Mouse (Mus musculus) thymus, postnatal 0 days (tissue): ENCODE results near the gene Adamtsl4. TPM values are rescaled to one million over a fixed set of nuclear protein-coding genes. Genes with fewer than 3 reads are reported as not detected.
"Not testable (repeated sequence)": the region's sequence is repeated elsewhere in the genome, so short reads cannot be mapped to it uniquely, and the experiment has no call there.

Experiments used
- DNase-seq: peaks from one replicate; pipeline ENCODE4 v3.0.0-alpha.2; 2015; ENCODE audit warnings: low spot score
- polyA plus RNA-seq: library from polyadenylated mRNA; unstranded; fragments of >200 nt; fragmentation: Nextera tagmentation; extraction: Ambion mirVana; gene quantifications from 2 replicates; pipeline ENCODE4 v1.2.1, GENCODE M21; 2015

The Adamtsl4 gene
- polyA plus RNA-seq, 1 experiment from 2014 or later = 2.0 TPM

DNA sequence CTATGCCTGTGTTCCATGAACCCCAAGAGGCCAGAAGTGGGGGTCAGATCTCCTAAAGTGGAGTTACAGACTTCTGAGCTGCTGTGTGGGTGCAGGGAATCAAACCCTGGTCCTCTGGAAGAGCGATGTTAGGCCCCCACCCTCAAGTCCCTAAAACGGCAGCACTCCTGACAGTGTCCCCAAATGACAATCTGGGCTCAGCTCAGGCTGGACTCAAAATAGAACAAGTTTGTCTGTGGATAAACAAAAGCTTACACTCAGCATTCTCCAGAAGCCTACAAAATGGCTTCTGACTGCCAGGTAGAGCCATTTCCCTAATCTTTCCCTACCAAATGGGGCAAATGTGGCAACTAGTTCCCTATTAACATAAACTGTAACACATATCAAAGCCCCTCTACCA lies 13.4 kb upstream of the Adamtsl4 start:
- no peak for DNase-seq

GRCm38 (mm10) chr3:95700233-95700681 lies 12.5 kb upstream of the Adamtsl4 start:
- DNase-seq = no peak

DNA sequence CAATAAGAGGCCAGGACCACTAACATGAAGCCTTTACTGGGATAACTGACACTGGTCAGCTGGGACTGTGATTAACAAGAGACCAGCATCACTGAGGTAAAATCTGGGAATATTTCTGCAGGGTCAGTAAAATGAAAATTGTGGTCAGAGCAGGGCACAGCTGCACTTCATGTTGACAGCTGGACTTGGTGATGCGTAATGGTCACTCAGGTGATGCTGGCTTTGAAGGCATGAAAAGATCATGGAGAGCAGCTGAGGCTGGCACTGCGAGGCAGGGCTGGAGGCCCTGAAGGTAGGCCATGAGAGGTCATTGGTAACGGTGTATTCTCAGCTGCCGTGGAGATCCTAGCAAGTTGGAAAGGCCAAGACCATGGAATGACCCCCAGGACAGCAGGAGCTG lies 10.6 kb upstream of the Adamtsl4 start:
- DNase-seq = no peak

DNA sequence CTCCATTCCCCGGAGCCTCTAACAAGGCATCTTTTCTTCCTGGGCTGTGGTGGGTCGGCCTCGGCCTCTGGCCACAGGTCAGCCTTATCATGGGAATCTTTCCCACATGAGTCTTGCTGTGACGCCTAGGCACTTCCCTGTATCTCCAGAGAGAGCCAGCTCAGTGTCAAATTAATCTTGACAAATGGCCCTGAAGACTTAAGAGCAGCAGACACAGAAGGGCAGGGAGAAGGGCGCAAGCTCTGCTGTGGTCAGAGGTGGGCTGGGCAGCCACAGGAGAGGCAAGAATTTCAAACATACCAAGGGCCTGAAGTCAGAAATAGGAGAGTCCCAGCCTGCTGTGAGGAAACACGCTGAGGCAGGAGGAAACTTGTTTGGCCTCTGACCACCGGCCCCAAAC lies 8.6 kb upstream of the Adamtsl4 start:
- DNase-seq = no peak

- no peak for DNase-seq
Observed at GRCm38 (mm10) chr3:95695796-95696195, 8.1 kb upstream of the Adamtsl4 start.

DNA sequence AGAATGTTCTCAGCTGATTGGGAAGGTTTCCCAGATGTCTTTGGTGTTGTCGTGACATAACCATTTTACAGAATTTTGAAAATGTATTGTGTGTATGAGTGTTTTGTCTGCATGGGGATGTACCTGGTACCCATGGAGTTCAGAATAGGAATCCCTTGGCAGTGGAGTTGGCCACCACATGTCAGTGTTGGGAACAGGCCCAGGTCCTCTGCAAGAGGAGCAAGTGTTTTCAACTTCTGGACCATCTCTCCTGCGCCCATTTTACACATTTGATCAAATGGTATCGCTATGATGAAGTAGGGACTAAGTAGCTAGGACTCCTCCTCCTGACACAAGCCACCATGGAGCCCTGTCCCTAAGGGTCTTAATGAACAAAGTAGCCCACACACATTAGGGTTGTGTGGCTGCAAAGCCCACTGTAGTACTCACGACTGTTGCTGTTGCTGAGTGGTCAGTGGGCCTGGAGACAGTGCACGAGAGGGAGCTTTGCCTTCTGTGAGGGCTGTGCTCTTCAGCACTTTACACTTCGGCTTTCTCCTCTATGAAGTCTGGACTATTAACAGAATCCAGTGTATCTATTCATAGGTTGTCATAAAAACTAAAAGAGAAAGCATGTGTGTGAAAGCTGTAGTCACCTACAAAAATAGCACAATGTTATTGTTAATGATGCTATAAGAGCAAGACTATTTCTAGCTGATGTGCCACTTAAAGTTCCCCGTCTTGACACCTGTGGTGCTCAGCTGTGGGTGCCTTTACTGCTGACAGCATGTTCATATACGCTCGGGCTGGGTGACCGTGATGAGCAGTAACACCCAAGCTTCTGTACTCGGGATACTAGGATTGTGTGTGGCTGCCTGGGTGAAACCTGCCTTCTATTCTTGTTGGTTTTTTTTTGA lies 7.3 kb upstream of the Adamtsl4 start:
- no peak for DNase-seq

DNA sequence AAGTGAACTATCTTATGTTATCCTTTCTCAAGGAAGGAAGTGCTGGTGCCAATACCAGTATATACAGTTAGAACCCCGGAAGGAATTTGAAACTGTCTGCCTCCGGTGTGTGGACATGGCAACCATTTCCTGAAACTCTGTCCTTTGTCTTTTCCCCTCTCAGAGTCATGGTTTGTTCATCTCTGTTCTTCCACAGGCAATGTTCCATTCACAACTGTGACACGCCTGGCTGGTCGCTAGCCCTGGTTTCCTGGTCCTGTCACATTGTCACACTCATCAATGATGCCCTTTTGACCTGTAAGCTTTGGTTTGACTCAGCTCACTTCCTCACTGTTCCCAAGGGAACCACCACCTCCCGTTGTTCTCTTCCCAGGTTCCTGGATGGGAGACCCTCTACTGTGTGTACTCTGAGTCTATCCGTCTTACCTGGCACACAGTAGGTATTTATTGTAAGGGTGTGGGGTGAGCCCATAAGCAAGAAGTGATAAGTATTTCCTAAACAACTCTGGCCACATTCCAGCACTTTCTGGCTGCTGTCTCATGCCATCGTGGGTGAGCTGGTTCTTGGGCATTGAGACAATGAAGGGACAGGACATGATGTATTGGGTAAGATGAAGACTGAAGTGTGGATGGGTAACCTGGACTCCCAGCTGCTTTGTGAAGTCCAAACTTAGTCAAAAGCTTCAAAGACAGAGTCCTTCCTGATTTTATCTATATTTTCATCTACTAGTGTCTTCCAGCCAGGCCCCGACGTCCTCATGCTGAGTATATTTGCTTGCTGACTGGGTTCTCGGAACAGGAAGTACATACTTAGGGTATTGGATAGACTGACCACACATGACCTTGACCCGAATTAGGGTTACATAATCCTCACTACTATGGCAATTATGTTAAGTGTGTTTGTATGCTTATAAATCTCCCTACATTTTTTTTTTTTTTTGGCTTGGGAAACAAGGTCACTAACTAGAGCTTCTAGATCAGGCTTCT lies 6.4 kb upstream of the Adamtsl4 start:
- DNase-seq = no peak

GRCm38 (mm10) chr3:95692677-95693076 lies 5.0 kb upstream of the Adamtsl4 start:
- no peak for DNase-seq

- not testable (repeated sequence) for DNase-seq
Observed at GRCm38 (mm10) chr3:95690552-95690951, 2.8 kb upstream of the Adamtsl4 start.

DNA sequence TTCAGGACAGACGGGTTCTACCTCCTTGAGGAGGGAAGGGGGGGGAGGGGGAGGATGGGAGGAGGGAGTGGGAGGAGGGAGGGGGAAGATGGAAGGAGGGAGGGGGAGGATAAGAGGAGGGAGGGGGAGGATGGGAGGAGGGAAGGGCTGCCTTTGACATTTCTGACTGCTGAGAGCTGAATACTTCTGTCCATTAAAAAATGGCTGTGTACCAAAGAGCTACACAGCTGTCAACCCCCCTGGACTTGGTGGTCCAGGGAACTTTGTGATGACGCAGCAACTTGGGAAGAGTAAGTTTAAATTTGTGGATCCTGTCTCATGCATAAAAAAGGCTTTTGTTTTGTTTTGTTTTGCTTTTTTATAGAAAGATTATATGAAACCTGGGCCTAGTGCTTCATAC lies 2.2 kb upstream of the Adamtsl4 start:
- no peak for DNase-seq

DNA sequence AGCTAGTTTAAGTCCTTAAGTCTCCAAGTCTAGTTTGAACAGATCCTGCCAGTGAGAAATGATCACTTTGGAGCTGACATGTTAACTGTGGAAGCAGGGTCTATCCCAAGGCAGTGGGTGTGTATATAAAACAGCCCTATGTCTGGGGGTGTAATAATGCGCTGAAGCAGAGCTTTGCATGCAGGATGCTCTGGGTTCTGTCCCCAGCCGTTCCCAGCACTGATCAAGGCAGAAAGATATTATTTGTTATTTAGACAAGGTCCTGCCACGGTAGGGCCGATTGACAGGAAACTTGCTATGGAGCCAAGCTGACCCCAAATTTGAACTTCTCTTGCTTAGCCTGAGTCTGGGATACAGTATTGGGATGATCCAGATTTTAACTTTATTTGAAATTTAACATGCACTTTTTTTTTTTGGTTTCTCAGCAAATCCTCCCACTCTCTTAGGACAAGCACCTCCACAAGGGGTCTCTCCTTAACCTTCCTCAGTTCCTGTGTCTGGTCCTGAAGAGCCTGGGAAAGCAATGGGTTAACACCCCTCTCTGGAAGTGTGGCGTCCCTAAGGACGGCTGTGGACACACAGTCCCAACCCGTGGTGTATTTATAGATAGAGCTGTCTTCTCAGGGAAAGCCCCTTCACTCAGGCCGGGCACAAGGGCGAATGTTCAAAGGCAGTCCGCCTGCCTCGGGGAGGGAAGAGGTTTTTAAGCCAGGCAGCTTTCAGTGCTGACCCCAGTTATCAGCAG lies 1.6 kb upstream of the Adamtsl4 start:
- DNase-seq = no peak

DNA sequence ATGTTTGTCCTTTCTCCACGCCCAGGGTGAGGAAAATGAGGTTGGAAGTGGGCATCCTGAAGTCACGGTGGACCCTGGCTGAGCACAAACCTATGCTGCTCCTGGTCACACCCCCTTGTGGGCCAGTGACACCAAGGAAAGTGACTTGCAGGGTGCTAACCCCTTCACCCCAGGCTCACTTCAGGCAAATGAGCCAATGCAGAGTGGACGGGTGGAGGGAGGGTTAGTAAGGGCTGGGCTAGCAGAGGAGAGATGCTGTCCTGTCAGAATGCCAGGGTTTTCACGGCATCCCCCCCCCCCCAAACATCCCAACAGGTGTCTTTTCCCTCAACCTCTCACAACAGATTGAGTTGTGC lies 571 bp downstream of the Adamtsl4 start:
- DNase-seq = no peak

GRCm38 (mm10) chr3:95686492-95687167 lies 1.1 kb downstream of the Adamtsl4 start:
- DNase-seq = no peak

DNA sequence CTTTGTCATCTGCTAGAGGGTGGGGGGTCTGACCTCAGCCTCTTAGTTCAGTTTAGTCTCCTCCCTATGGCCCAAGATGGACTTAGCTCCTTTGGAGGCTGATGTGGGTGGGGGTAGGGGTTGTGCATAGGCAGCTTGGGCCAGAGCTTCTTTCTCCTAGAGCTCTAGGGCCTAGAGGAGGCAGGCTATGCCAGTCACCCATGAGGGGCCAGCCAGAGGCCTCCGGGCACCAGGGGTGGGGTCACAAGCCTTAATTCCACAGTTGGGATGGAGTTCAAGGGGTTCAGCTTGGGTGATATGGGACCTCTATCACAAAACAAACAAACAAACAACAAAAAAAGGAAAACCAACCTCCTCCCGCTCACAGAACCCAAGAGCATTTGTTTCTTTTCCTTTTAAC lies 2.0 kb downstream of the Adamtsl4 start:
- no peak for DNase-seq

DNA sequence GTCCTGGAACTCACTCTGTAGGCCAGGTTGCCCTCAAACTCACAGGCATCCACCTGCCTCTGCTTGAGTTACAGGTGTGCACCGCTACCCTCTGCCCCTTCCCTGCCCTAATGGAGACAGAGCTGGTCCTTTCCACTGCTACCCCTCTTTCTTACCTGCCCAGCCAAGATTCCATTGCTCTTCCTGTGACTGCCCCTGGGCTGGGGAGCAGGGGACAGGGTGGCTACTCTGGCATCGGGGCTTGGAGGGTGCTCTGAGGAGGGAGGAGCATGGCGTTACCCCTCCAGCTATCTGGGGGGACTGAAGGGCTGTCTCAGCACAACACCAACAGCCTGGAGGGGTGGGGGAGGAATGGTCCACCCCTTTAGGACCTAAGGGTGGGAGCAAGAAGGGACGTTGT lies 2.4 kb downstream of the Adamtsl4 start:
- DNase-seq = no peak

DNA sequence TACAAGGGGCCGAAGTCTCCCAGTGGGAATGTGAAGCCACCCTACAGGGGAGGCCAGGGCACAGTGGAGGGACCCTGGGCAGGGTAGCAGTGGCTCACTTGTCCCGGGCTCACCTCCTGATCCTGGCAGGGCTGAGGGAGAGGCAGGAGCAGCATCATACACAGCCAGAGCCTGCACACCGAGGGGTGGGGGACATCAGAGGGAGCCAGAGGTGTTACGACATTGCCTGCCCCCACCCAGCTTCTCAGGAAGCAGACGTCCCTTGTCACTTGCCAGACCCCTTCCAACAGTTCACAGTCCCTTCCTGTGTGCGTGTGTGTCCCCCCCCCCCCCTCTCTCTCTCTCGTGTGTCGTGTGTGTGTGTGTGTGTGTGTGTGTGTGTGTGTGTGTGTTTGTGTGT lies 2.9 kb downstream of the Adamtsl4 start:
- no peak for DNase-seq

- DNase-seq = no peak
Observed at GRCm38 (mm10) chr3:95682878-95683277, 4.8 kb downstream of the Adamtsl4 start.

- DNase-seq = no peak
Observed at GRCm38 (mm10) chr3:95681365-95681764, 6.4 kb downstream of the Adamtsl4 start.

GRCm38 (mm10) chr3:95680673-95681072 lies 7.0 kb downstream of the Adamtsl4 start:
- DNase-seq = no peak

DNA sequence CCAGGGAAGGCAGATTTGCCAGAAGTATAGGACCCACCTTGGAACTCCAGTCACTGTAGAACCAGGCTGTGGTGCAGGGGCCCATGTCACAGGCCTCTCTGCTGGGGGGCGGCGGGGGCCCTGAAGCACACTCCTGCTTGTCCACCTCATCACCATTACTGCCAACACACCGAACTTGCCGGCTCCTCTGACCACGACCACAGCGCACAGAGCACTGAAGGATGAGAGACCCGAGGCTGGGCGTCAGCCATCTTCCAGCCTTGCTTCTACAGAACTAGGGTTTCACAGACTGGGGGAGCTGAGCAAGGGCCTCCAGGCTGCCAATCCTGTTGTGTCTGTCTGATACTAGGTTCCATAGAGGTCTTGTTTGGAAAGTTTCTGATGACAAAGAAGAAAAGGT lies 8.2 kb downstream of the Adamtsl4 start:
- no peak for DNase-seq
